Comparison of ENCODE assay signal across 10 mouse cellular contexts in the genomic region with DNA sequence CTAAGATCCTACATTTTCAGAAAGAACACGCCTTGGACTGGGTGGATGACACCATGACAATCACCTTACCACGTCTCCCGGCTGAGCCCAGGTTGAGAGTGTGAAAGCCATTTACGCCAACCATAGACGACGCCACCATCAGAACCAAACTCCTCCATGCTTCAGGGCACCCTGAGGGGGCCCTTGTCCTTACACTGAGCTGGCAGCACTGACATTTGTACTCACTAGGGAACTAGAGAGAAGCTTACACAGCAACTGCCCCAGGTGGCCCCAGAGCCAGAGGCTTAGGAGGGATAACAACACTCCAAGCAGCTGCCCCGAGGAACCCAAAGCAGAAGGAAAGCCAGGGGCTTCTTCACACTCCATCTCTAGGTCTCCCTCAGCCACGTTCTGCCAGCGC. TPM values are rescaled to one million over a fixed set of nuclear protein-coding genes. Genes with fewer than 3 reads are reported as not detected.
DNase-seq lines count a peak whose midpoint lies in the region; ATAC-seq lines count a peak whose summit lies in the region.
"Had no signal": no experiment of that assay in that cellular context is flagged by ENCODE, and none has a peak within 500 bp of the region (broad histone marks: within the 10 kb centered on the region; RNA-seq: fewer than 3 reads in every experiment).

No protein-coding gene starts in this region.

- no peaks in the 10 kb centered on the region for H3K9me3 ChIP-seq in kidney, embryonic 15.5 days (replicated peaks)
- no peaks in the 10 kb centered on the region for H3K9me3 ChIP-seq in hindbrain, embryonic 12.5 days (replicated peaks)
- no peaks in the 10 kb centered on the region for H3K9me3 ChIP-seq in liver, embryonic 15.5 days (replicated peaks)

- H3K9ac ChIP-seq in kidney, embryonic 15.5 days: 0 out of 2 replicates have a peak overlapping the region, but pooled peaks have one; percentile 18
- no peak overlapping the region for H3K9ac ChIP-seq in hindbrain, embryonic 12.5 days
- H3K9ac ChIP-seq in liver, embryonic 15.5 days: peak overlapping the region; percentile 90

- H3K36me3 ChIP-seq in kidney, embryonic 15.5 days: peaks cover 31% of the 10 kb centered on the region
- peaks cover 26% of the 10 kb centered on the region for H3K36me3 ChIP-seq in hindbrain, embryonic 12.5 days
- peaks cover 21% of the 10 kb centered on the region for H3K36me3 ChIP-seq in liver, embryonic 15.5 days (replicated peaks)

- DNase-seq in adrenal gland, postnatal 14 days: peak; percentile 4
- no peak for DNase-seq in adrenal gland, adult 18-20 months (ENCODE audit: low spot score in 2 of 2)
- DNase-seq in kidney, postnatal 4 days: no peak
- no peak for DNase-seq in right cerebral cortex, postnatal 14 days
- DNase-seq in thymus, adult 18-20 months: no peak
- DNase-seq: kidney, adult 9 months; thymus, postnatal 4 days had no signal

- peak overlapping the region; percentile 93 for H3K4me2 ChIP-seq in kidney, embryonic 15.5 days
- H3K4me2 ChIP-seq in hindbrain, embryonic 12.5 days (replicated peaks): peak overlapping the region; percentile 94; the same call in 1 of the 2 replicates
- peak overlapping the region; percentile 98 for H3K4me2 ChIP-seq in liver, embryonic 15.5 days

- H3K27ac ChIP-seq in kidney, embryonic 15.5 days: peak overlapping the region; percentile 43; the same call in 1 of the 2 replicates
- H3K27ac ChIP-seq in hindbrain, embryonic 12.5 days: no peak overlapping the region
- peak overlapping the region; percentile 96 for H3K27ac ChIP-seq in liver, embryonic 15.5 days (replicated peaks)

- H3K4me1 ChIP-seq in kidney, embryonic 15.5 days: peaks cover 79% of the 10 kb centered on the region
- H3K4me1 ChIP-seq in hindbrain, embryonic 12.5 days: peaks cover 44% of the 10 kb centered on the region
- peaks cover 88% of the 10 kb centered on the region for H3K4me1 ChIP-seq in liver, embryonic 15.5 days (replicated peaks)

- ATAC-seq in kidney, embryonic 15.5 days (replicated peaks; ENCODE audit: low FRiP score): no peak
- no peak for ATAC-seq in hindbrain, embryonic 12.5 days (ENCODE audit: low FRiP score)
- ATAC-seq in liver, embryonic 15.5 days (ENCODE audit: insufficient read depth): no peak

- peak overlapping the region; percentile 81 for H3K4me3 ChIP-seq in kidney, embryonic 15.5 days (replicated peaks)
- H3K4me3 ChIP-seq in hindbrain, embryonic 12.5 days: no peak overlapping the region
- H3K4me3 ChIP-seq in liver, embryonic 15.5 days (replicated peaks): peak overlapping the region; percentile 82

- 59% methylated on average over 9 of the region's 9 CpGs for WGBS in kidney, embryonic 15.5 days
- whole genome bisulfite sequencing in hindbrain, embryonic 12.5 days: 65% methylated on average over 9 of the region's 9 CpGs
- 35% methylated on average over 9 of the region's 9 CpGs for WGBS in liver, embryonic 15.5 days (ENCODE audit: insufficient replicate concordance)

- H3K27me3 ChIP-seq in kidney, embryonic 15.5 days: no peaks in the 10 kb centered on the region
- no peaks in the 10 kb centered on the region for H3K27me3 ChIP-seq in hindbrain, embryonic 12.5 days
- H3K27me3 ChIP-seq in liver, embryonic 15.5 days: peaks cover 15% of the 10 kb centered on the region

RNA-seq across cellular contexts. Expression of gene Adcy6, which starts 3.1 kb away (rescaled TPM):
- total RNA-seq in adrenal gland, postnatal 14 days (2021): 73.8 and 86.1 TPM in 2 replicates
- total RNA-seq in adrenal gland, adult 18-20 months (2021): 10 to 100 TPM; 48.7 to 83.1 TPM
- polyA plus RNA-seq in kidney, embryonic 15.5 days (2015; fragmentation: Nextera tagmentation; extraction: Ambion mirVana): 23.6 and 25.4 TPM in 2 replicates
- polyA plus RNA-seq in hindbrain, embryonic 12.5 days (2016; fragmentation: Nextera tagmentation; extraction: Ambion mirVana): 15.9 and 18.6 TPM in 2 replicates
- 6.6 and 6.9 TPM in 2 replicates for polyA plus RNA-seq in liver, embryonic 15.5 days (2015; fragmentation: Nextera tagmentation; extraction: Ambion mirVana)

RNA-seq across cellular contexts. Expression of gene Cacnb3, which starts 23.9 kb away (rescaled TPM):
- total RNA-seq in adrenal gland, postnatal 14 days (2021): 12.0 and 18.2 TPM in 2 replicates
- total RNA-seq in adrenal gland, adult 18-20 months (2021): 10 to 100 TPM; 11.9 to 14.3 TPM
- polyA plus RNA-seq in kidney, embryonic 15.5 days (2015; fragmentation: Nextera tagmentation; extraction: Ambion mirVana): 29.8 and 36.6 TPM in 2 replicates
- polyA plus RNA-seq in hindbrain, embryonic 12.5 days (2016; fragmentation: Nextera tagmentation; extraction: Ambion mirVana): 110 and 113 TPM in 2 replicates
- 0.52 and 0.96 TPM in 2 replicates for polyA plus RNA-seq in liver, embryonic 15.5 days (2015; fragmentation: Nextera tagmentation; extraction: Ambion mirVana)

RNA-seq across cellular contexts. Expression of gene 4930415O20Rik, which starts 35.9 kb away (rescaled TPM):
- 1.1 TPM in 1 of 2 replicates, not detected in the other for total RNA-seq in adrenal gland, postnatal 14 days (2021)
- total RNA-seq in adrenal gland, adult 18-20 months (2021): 1 to 10 TPM in 1 of 2 experiments, not detected in 1; 1.2 TPM
- polyA plus RNA-seq in kidney, embryonic 15.5 days (2015; fragmentation: Nextera tagmentation; extraction: Ambion mirVana): 0.76 TPM in 1 of 2 replicates, not detected in the other
- 0.43 and 0.46 TPM in 2 replicates for polyA plus RNA-seq in hindbrain, embryonic 12.5 days (2016; fragmentation: Nextera tagmentation; extraction: Ambion mirVana)
- not detected in 2 replicates for polyA plus RNA-seq in liver, embryonic 15.5 days (2015; fragmentation: Nextera tagmentation; extraction: Ambion mirVana)

RNA-seq across cellular contexts. Expression of gene Ccnt1, which starts 36.0 kb away (rescaled TPM):
- total RNA-seq in adrenal gland, postnatal 14 days (2021): 57.0 and 57.3 TPM in 2 replicates
- 10 to 100 TPM; 52.5 to 65.9 TPM for total RNA-seq in adrenal gland, adult 18-20 months (2021)
- 61.0 and 66.4 TPM in 2 replicates for polyA plus RNA-seq in kidney, embryonic 15.5 days (2015; fragmentation: Nextera tagmentation; extraction: Ambion mirVana)
- 63.2 and 65.5 TPM in 2 replicates for polyA plus RNA-seq in hindbrain, embryonic 12.5 days (2016; fragmentation: Nextera tagmentation; extraction: Ambion mirVana)
- 25.1 and 28.2 TPM in 2 replicates for polyA plus RNA-seq in liver, embryonic 15.5 days (2015; fragmentation: Nextera tagmentation; extraction: Ambion mirVana)

RNA-seq across cellular contexts. Expression of gene Ddx23, which starts 56.0 kb away (rescaled TPM):
- 85.2 and 87.5 TPM in 2 replicates for total RNA-seq in adrenal gland, postnatal 14 days (2021)
- total RNA-seq in adrenal gland, adult 18-20 months (2021): 10 to 100 TPM; 80.7 to 83.8 TPM
- 23.1 and 23.7 TPM in 2 replicates for polyA plus RNA-seq in kidney, embryonic 15.5 days (2015; fragmentation: Nextera tagmentation; extraction: Ambion mirVana)
- 21.9 and 26.6 TPM in 2 replicates for polyA plus RNA-seq in hindbrain, embryonic 12.5 days (2016; fragmentation: Nextera tagmentation; extraction: Ambion mirVana)
- polyA plus RNA-seq in liver, embryonic 15.5 days (2015; fragmentation: Nextera tagmentation; extraction: Ambion mirVana): 9.5 and 10.2 TPM in 2 replicates

Comparison
In these comparisons a context has a peak if more than half of its experiments do, and no peak if none do; other contexts are left out.
1. RNA of gene Cacnb3, which starts 23.9 kb away (polyA plus RNA-seq): 110 to 113 TPM in hindbrain, embryonic 12.5 days and 29.8 to 36.6 TPM in kidney, embryonic 15.5 days; 0.52 to 0.96 TPM in liver, embryonic 15.5 days; every median in the first group is over 10 times any median in the second.
2. Peak in every context shown above with its lines, with median percentiles within 50 percentile points of each other: H3K4me2 ChIP-seq.